Mouse (Mus musculus): ENCODE results near the gene Gucd1.
"Not testable (repeated sequence)": the region's sequence is repeated elsewhere in the genome, so short reads cannot be mapped to it uniquely, and the experiment has no call there.

Gene Gucd1

GRCm38 (mm10) chr10:75535423-75535822 is 17.7 kb upstream of the Gucd1 start:
- no peak for DNase-seq (ENCODE audit: low spot score)

- no peak for DNase-seq (ENCODE audit: low spot score)
Observed at GRCm38 (mm10) chr10:75534934-75535333, 17.2 kb upstream of the Gucd1 start.

GRCm38 (mm10) chr10:75534216-75534615 is 16.4 kb upstream of the Gucd1 start:
- no peak for DNase-seq (ENCODE audit: low spot score)

GRCm38 (mm10) chr10:75531532-75532090 is 13.8 kb upstream of the Gucd1 start:
- DNase-seq (ENCODE audit: low spot score) = no peak

GRCm38 (mm10) chr10:75530322-75530721 is 12.6 kb upstream of the Gucd1 start:
- DNase-seq (ENCODE audit: low spot score) = no peak

DNA sequence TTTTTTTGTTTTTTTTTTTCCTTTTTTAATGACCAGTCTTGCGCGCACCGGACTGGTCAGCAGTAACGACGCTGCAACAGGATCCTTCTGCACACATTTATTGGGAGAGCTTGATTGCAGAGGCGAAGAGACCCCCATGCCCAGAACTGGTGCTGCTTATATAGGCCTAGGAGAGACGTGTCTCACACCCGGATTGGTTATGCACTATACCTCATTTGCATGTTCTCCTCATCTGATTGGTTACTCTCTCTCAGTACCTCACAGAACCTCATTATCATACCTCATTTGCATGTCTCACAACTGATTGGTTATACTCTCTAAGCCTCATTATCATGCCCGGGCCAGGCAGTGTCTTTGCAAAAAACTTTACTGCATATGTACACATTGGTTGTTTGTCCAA is 7.7 kb upstream of the Gucd1 start:
- DNase-seq (ENCODE audit: low spot score) = not testable (repeated sequence)

GRCm38 (mm10) chr10:75521643-75522042 is 3.9 kb upstream of the Gucd1 start:
- no peak for DNase-seq (ENCODE audit: low spot score)

DNA sequence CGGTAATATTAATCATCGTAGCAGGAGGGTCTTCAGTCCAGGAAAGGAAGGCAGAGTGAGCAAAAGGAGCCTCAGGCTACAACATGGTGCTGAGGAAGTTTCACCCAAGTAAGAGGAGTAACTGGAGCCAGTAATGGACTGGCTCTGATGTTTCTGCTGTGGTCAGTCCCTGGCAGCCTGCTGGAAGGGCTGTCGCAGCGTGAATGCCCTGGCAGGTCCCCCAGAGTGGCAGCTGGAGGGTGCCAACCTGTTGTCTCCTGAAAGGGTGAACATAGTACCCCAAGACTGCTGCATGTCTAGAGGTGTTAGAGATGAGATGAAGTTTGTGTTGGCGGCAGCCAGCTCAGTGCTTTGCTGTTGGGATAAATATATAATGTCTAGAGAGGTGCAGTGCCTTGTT is 2.8 kb upstream of the Gucd1 start:
- DNase-seq (ENCODE audit: low spot score) = no peak

DNA sequence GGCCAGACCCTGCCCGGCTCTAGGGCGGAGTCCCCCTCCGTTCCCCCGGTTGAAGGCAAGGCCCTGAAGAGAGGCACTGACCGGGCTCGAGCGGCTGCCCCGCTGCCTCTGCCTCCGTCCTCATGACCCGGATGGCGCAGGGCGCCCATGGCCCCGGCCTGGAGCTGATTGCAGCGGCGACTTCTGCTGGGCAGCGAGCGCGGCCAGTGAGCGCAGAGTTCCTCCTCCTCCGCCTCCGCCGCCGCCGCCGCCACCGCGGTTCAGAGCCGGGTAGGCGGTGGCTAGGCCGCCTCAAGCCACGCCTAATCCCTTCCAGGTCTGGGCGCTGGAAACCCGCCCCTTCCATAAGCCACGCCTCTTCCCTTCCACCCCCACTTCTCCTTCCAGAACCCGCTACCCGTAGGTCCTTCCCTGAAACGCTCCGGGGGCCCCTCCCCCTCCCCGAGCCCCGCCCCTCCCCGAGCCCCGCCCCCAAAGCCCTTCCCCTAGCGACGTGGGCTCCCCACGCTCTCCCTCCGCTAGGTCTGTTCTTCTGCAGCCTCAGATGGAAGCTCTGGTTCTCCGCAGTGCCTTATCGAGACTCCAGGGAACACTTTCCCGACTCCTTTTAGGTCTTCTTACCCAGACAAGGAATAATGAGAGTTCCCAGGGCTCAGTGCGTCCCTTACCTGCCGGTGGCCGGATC is 557 bp downstream of the Gucd1 start, which contains the start of gene Snrpd3:
TSS of gene Snrpd3 (plus strand) at position 479 of the 685 bp plus-strand sequence.
- DNase-seq (ENCODE audit: low spot score) = peak; percentile 99

GRCm38 (mm10) chr10:75516724-75517072 is 1.1 kb downstream of the Gucd1 start:
- DNase-seq (ENCODE audit: low spot score) = no peak

GRCm38 (mm10) chr10:75516038-75516723 is 1.6 kb downstream of the Gucd1 start:
- peak; percentile 74 for DNase-seq (ENCODE audit: low spot score)

DNA sequence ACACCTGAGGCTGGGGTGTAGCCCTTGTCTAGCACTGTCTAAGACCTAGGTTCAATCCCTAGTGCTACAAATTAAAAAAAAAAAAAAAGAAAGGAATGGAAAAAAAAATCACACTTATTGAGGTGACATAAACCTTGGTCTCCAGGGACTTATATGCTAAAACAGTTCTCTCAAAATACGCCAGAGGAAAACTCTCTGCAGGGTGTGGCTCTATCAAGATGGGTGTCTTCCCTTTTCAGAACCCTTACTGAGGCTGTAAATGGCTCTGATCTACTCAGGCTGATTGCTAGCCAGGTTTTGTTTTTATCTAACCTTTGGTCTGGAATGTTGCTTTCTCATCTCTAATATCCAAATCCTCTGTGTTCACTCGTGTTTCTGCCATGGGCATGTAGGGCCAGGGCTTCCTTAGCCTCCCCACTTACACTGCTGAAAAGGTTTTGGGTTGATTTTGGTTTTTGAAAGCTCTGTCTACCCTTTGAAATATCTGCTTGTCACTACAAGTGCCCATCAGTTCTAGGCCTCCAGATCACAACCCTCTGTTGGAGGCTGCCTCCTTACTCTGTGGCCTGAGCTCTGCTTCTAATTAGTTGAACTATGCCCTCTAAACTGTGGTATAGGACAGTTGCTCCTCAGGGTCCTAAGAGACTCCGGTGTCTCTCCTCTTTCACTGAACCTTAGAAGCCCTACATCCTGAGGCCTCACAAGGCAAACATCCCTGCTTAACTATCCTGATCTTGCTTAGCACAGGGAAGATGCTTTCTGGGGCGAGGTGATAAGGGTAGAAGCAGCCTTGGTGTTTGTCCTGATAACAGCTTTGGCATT is 2.3 kb downstream of the Gucd1 start:
- DNase-seq (ENCODE audit: low spot score) = peak; percentile 62

DNA sequence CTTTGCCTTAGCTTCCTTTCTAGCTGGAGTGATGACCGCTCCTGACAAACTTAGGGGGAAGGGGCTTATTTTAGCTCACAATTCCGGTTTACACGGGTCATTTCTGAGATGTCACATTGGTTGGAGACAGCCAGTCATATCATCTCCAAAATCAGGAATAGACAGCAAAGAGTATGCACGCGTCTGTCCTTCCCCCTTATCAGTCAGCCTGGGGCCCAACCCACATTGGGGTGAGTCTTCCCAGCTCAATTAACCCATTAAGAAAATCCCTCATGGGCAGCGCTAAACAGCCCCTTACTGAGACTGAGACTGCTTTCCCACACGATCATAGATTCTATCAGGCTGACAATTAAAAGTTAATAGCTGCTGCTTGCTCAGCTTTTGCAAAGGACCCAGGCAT is 3.4 kb downstream of the Gucd1 start:
- DNase-seq (ENCODE audit: low spot score) = no peak

DNA sequence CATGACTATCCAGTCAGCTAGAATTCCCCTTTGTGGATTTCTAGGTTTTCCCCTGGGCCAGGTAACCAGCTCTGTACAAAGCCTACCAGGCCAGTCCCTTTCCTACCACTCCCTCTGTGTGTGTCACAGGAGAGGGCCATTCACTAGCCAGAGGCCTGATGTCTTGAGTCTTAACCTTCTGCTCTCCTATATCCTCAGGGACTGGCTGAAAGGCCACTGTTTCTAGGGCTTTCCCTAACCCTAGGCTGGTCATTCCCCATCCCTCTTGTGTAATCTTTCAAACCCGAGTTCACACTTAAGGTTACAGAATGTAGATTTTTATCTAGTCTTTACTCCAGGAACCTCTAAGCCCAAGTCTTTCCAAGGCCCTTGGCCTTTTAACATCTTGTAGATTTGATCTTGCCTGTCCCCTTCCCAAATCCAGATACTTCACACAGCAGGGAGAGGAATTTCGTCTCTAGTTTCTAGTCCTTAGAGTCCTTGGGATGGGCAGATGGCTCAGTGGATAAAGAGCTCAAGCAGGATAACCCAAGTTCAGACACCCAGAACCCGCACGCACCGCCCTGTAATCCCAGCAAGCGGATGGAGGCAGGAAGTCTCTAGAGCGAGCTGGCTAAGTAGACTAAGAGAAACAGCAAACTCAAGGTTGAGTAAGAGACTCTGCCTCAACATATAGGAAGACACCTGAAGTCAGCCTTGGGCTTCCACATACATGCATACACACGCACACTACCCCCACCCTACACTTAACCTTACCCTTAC is 4.3 kb downstream of the Gucd1 start:
- DNase-seq (ENCODE audit: low spot score) = no peak

DNA sequence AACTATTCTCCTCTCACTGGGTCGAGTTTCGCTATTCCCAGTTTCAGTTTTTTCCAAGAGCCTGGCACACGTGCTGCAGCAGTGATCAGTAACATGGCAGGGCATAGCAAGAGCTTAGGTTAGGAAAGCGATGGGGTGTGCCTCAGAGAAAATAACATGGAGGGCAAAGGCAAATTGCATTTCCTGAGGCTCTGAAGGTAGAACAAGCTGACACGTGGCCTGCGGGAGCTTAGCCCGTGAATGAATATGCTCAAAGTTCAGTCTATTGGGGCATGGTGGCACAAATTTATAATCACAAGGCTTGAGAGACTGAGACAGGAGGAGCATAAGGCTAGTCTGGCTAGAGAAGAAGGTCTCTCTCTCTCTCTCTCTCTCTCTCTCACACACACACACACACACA is 5.0 kb downstream of the Gucd1 start:
- DNase-seq (ENCODE audit: low spot score) = no peak

GRCm38 (mm10) chr10:75511897-75512296 is 5.9 kb downstream of the Gucd1 start:
- no peak for DNase-seq (ENCODE audit: low spot score)

- no peak for DNase-seq (ENCODE audit: low spot score)
Observed at GRCm38 (mm10) chr10:75511060-75511459, 6.7 kb downstream of the Gucd1 start.

GRCm38 (mm10) chr10:75510446-75510845 is 7.3 kb downstream of the Gucd1 start:
- DNase-seq (ENCODE audit: low spot score) = no peak

- not testable (repeated sequence) for DNase-seq (ENCODE audit: low spot score)
Observed at GRCm38 (mm10) chr10:75505928-75506327, 11.8 kb downstream of the Gucd1 start.

DNA sequence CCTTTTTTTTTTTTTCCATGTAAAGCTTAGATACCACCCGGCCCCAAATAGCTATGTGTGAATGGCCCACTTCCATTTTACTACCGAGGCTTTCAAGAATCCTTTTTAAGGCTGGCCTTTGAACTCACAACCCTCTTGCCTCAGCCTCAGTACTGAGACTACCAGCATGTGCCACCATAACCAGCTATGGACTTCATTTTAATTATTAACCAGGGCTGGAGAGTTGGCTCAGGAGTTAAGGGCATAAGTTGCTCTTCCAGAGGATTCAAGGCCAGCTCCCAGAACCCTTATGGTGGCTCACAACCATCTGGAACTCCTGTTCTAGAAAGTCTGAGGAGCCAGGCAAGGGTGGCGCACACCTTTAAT is 12.7 kb downstream of the Gucd1 start:
- peak; percentile 71 for DNase-seq (ENCODE audit: low spot score)

GRCm38 (mm10) chr10:75504234-75505129 is 13.3 kb downstream of the Gucd1 start:
- DNase-seq (ENCODE audit: low spot score) = no peak
